Mouse (Mus musculus): ENCODE measurements around the gene Fgf9. TPM values are rescaled to one million over a fixed set of nuclear protein-coding genes. Genes with fewer than 3 reads are reported as not detected.

The Fgf9 gene
- total RNA-seq (2021): 10 to 100 TPM; 24.8 to 25.3 TPM
- long read RNA-seq, experiment 1, transcript Fgf9-201 (3 exons, 1,593 nt): major isoform, 6 of 10 reads
- long read RNA-seq, experiment 1, partial matches to known transcripts: 0 of 10 reads
- long read RNA-seq, experiment 1, other reads (novel, unspliced or antisense): 4 of 10 reads
- long read RNA-seq, experiment 2, transcript Fgf9-201 (3 exons, 1,593 nt): major isoform, 12 of 24 reads
- long read RNA-seq, experiment 2, partial matches to known transcripts: 0 of 24 reads
- long read RNA-seq, experiment 2, other reads (novel, unspliced or antisense): 10 of 24 reads

DNA sequence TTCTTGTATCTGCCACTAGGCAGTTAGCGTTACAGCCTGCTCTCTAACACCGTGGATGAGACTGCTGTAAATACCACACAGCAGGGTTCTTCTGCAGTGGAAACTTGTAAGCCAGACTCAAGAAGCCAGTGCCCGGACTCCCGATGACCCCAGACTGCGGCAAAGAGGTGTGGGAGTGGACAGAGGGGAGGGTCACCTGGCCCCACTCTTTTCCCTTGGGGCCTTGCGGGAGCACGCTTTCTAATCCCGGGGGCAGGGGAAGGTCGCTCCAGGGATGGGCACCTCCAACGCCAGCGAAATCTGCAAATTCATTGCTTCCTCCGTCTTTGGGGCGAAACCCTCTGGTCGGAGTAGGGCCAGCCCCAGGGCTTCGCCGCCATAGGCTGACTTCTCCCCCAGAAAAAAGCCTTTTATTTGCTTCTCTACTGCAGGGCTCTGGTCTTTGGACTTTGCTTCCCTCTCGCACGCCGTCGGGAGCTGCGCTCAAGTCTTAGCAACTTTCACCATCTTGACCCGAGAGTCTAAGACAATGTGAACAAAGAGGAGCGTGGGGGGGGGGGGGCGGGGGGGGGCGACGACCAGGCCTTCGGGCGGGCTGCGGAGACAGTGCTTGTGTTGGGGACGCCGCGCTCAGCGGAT, at the start of gene Fgf9:
Gene Fgf9, plus strand, starts transcription at position 67 of the 639 bp plus-strand sequence.
- DNase-seq (ENCODE audit: low spot score in 2 of 2): no peak

DNA sequence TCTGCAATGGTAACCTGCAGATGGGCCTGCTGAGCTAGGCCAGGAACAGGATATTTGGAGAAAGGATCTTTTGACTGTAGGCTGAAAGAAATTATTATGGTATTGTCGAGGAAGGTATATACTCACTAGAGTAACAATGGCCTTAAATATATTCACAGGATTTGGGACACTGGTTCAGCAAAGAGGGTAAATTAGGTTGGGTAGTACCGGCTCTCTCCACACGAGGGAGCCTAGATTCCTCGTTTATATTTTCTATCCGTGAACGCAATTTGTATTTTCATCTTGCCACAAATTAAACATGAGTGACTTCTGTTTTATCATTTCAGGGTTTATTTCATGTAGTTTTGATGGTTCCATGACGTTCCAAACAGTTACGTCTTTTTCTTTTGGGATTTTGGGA, 35.8 kb upstream of the Fgf9 start:
- no peak for DNase-seq (ENCODE audit: low spot score in 2 of 2)

- DNase-seq (ENCODE audit: low spot score in 2 of 2): no peak
Measured at GRCm38 (mm10) chr14:58036174-58036573, 34.2 kb upstream of the Fgf9 start.

DNA sequence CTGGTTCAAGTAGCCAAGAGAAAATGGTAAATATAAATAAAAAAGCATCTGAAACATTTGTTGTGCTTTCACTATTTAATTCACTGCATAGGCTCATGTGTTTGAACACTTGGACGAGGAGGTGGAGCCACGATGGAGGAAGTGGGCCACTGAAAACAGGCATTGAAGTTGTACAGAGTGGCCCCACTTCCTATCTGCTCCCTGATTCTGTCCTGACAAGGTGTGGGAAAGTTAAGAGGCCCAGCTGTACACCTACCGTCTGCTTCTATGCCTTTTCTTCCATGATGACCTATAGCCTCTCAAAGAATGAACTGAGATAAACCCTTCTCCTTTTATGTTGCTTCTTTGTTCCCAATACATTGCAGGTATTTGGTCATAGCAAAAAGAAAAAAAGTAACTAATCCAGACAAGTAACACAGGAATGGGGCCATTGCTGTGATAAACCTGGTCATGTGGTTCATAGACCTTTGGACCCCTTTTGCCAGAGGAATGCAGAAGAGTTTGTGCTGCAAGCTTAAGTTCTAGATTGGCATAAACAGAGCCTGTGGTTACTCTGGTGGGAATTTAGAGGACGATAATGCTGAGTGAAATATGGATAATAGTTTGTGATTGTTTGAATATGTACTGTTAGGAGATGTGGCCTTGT, 23.6 kb upstream of the Fgf9 start:
- no peak for DNase-seq (ENCODE audit: low spot score in 2 of 2)

- DNase-seq (ENCODE audit: low spot score in 2 of 2): no peak
Measured at GRCm38 (mm10) chr14:58050691-58051090, 19.7 kb upstream of the Fgf9 start.

GRCm38 (mm10) chr14:58067586-58067985, 2.8 kb upstream of the Fgf9 start:
- DNase-seq (ENCODE audit: low spot score in 2 of 2): no peak

GRCm38 (mm10) chr14:58068641-58069040, 1.7 kb upstream of the Fgf9 start:
- DNase-seq (ENCODE audit: low spot score in 2 of 2): no peak

GRCm38 (mm10) chr14:58069927-58070326, 420 bp upstream of the Fgf9 start:
- no peak for DNase-seq (ENCODE audit: low spot score in 2 of 2)

DNA sequence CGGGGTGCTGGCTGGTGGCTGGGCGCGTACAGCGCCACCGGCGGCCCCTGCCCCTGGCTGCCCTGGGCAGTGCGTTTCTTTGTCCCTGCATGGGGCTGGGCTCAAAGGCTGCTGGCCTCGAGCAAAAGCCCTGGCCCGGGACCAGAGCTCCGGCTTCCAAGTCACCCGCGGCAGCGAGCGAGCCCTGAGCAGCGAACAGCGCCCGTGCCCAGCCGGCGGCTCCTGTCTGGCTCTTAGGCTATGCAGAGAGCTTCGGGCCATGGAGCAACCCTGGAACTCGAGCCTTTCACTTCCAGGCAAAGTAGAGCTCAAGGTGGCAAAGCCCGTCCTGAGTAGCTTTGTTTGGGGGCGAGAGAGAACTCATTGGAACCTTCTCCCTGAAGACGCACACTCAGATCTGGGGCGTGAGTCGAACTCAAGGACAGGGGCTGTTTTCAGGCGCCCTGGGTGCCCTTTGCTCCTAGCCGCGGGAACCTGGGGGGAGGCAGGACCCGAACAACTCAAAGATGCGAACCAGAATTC, 834 bp downstream of the Fgf9 start:
- peak; percentile 29 to 33 for DNase-seq (ENCODE audit: low spot score in 2 of 2)

DNA sequence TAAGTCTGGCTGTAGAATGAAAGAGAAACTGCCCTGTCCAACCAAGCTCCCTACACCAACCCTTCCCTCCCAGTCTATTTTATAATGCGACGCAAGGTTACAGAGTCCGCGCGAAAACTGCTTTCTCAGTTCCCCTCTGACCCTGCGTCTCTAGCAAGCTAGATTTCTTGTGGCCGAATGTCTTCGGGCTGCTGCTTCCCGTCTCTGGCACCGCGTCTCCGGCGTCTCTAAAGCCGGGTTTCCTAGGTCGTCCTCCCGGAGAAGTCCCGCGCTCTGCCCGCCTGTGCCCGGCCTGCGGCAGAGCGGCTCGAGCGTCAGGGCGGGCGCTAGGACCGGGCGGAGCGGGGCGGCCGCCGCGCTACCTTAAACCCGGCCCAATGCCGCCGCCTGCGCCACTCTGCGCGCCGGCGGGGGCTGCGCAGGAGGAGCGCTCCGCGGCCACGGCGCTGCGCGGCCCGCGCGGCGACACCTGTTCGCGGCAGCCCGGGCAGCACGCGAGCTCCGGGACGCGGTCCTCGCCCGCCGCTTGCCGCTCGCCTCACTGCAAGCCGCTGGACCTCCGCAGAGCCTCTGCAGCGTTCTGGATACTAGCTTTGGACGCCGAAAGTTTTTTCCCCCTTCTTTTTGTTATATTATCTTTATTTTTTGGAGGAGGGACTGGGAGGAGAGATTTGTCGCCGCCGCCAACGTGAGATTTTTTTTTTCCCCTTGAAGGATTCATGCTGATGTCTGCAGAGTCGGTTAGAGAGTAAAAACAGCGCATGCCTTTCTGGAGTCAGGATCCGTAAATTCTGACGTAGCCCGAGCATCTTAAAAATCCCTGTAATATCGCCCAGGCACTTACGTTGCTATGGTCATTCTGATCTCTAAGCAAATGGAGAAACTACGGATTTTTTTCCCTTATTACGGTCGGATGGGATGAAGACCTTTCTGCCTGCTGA, 1.8 kb downstream of the Fgf9 start:
- DNase-seq (ENCODE audit: low spot score in 2 of 2): peak; percentile 44 to 46

- DNase-seq (ENCODE audit: low spot score in 2 of 2): peak in 1 of 2 experiments; percentile 19
Measured at GRCm38 (mm10) chr14:58072771-58073501, 2.6 kb downstream of the Fgf9 start.

DNA sequence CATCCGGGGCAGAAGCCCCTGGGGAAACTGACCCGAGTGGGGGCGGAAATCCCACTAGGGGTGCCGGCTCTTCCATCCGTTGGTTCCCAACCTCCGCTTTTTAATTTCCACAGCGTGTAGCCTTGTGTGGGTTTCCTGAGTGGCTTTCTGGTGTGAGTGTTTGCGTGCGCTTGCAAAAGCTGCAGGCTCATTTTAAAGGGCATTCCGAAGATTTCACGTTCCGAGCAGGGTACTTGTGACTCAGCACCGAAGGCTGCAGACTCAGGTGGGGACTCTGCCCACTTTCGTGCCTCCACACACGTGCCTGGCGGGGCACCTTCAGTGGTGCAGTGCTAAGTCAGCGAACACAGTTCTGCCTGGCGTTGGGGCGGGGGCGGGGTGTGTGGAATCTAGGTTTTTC, 3.6 kb downstream of the Fgf9 start:
- DNase-seq (ENCODE audit: low spot score in 2 of 2): no peak

GRCm38 (mm10) chr14:58074621-58075432, 4.5 kb downstream of the Fgf9 start:
- DNase-seq (ENCODE audit: low spot score in 2 of 2): peak in 1 of 2 experiments; percentile 12

- DNase-seq (ENCODE audit: low spot score in 2 of 2): peak in 1 of 2 experiments; percentile 29
Measured at GRCm38 (mm10) chr14:58075433-58076029, 5.2 kb downstream of the Fgf9 start.

DNA sequence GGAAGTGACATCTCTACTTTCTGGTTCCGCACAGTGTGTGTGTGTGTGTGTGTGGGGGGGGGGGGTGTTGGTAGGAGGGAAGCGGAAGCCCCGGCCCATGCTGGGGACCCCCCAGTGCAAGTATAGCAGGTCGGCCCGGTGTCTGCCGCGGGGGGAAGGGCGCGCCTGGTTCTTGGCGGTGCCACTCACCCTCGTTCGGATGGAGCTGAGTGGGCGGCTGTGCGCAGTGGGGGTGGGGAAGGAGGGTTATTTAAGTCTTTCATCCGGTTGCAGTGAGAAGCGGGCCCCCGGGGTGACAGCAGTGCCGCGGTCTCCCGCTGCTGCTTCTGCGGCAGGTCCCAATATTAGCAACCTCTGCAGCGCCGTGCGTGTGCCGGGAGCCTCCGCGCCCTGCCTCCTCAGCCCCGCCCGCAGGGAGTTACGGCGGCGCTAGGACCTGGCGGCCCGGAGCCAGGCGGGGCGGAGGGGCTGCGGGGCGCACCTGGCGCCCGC, 5.7 kb downstream of the Fgf9 start:
- peak in 1 of 2 experiments; percentile 20 for DNase-seq (ENCODE audit: low spot score in 2 of 2)

DNA sequence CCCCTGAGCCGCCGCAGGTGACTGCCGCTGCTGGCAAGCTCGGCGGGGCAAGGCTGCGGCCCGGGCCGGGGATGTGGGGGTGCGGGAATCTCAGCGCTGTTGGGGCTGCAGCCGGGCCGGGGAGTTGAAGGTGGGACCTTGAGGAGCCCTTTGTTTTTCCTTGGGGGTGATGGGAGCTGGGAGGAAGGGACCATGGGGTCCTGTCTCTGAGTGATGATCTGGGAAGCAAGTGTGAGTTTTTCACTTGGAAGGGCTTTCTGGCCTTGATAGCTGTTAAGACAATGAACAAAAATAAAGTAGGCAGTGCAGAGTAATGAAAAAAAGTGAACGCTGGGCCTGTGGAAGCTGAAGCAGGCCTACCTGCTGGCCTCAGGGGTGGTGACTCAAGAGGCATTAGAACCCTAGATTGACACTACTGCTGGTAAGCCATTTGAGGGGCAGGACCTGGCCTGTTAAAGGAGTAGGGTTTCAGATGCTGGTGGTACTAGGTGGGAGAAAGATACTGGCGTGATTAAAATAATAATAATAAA, 6.4 kb downstream of the Fgf9 start:
- no peak for DNase-seq (ENCODE audit: low spot score in 2 of 2)

DNA sequence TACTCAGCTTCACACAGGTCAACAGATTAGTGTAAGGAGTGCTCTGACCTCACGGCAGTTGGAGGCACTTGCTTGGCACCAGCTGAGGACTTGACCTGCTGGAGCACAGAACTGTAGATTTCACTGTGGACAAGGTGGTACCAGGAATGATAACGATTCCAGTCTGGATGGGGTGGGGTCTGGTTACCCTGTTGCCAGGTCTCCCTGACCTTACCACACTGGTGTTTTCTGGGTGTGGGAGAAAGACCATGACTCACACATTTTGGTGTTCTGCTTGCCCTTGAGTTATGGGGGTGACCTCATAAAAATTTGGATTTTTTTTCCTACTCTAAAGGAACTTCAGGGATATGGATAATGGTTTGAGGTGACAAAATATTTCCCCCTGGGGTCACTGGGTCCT, 9.1 kb downstream of the Fgf9 start:
- DNase-seq (ENCODE audit: low spot score in 2 of 2): no peak

- no peak for DNase-seq (ENCODE audit: low spot score in 2 of 2)
Measured at GRCm38 (mm10) chr14:58081955-58082354, 11.6 kb downstream of the Fgf9 start.

DNA sequence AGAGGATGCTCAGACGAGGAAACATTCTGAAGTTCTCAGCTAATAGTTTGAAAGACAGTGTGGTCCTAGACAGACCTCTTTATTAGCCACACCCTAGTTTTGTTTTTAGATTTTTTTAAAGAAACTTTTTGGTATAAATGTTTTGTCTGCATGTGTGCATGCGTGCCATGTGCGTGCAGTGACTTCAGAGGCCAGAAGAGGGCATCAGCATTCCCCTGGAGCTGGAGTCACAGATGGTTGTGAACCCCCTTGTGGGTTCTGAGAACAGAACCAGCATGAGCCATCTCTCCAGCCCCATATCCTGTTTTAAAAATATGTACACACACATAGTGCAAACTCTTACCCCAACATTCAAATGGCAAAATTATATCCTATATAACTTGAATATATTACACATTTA, 13.9 kb downstream of the Fgf9 start:
- DNase-seq (ENCODE audit: low spot score in 2 of 2): no peak

All from adrenal gland, postnatal 4 days (tissue).